Mouse (Mus musculus): ENCODE measurements around the gene Gm45785.

Gm45785 gene

GRCm38 (mm10) chr7:140857550-140858505 lies 1.7 kb upstream of the Gm45785 start, which contains the start of gene Bet1l:
TSS of gene Bet1l (minus strand) at chr7:140857577.
- DNase-seq (ENCODE audit: low spot score) = no peak

GRCm38 (mm10) chr7:140856785-140857549 lies 836 bp upstream of the Gm45785 start, which contains the start of gene Ric8a:
TSS of gene Ric8a (plus strand) at chr7:140856957.
- DNase-seq (ENCODE audit: low spot score) = peak; percentile 93

GRCm38 (mm10) chr7:140855181-140855580 lies 950 bp downstream of the Gm45785 start:
- DNase-seq (ENCODE audit: low spot score) = no peak

GRCm38 (mm10) chr7:140854483-140854882 lies 1.6 kb downstream of the Gm45785 start:
- DNase-seq (ENCODE audit: low spot score) = no peak

GRCm38 (mm10) chr7:140853386-140853785 lies 2.7 kb downstream of the Gm45785 start:
- no peak for DNase-seq (ENCODE audit: low spot score)

- no peak for DNase-seq (ENCODE audit: low spot score)
These were observed 4.2 kb downstream of the Gm45785 start for GRCm38 (mm10) chr7:140851916-140852315.

- DNase-seq (ENCODE audit: low spot score) = no peak
These were observed 7.5 kb downstream of the Gm45785 start for GRCm38 (mm10) chr7:140848591-140848990.

GRCm38 (mm10) chr7:140847755-140848580 lies 8.2 kb downstream of the Gm45785 start, which contains the start of gene Odf3:
TSS of gene Odf3 (plus strand) at chr7:140847805.
- DNase-seq (ENCODE audit: low spot score) = peak; percentile 43

- DNase-seq (ENCODE audit: low spot score) = no peak
These were observed 9.5 kb downstream of the Gm45785 start for GRCm38 (mm10) chr7:140846676-140847075.

- no peak for DNase-seq (ENCODE audit: low spot score)
These were observed 10.4 kb downstream of the Gm45785 start for GRCm38 (mm10) chr7:140845683-140846082.

- peak; percentile 94 for DNase-seq (ENCODE audit: low spot score)
These were observed 11.0 kb downstream of the Gm45785 start, which contains the start of gene Scgb1c1 for GRCm38 (mm10) chr7:140844905-140845665. TSS of gene Scgb1c1 (plus strand) at chr7:140845547.

- no peak for DNase-seq (ENCODE audit: low spot score)
These were observed 12.3 kb downstream of the Gm45785 start for GRCm38 (mm10) chr7:140843806-140844205.

- peak; percentile 53 for DNase-seq (ENCODE audit: low spot score)
These were observed 15.1 kb downstream of the Gm45785 start for GRCm38 (mm10) chr7:140840750-140841735.

- no peak for DNase-seq (ENCODE audit: low spot score)
These were observed 16.6 kb downstream of the Gm45785 start for GRCm38 (mm10) chr7:140839556-140839955.

- no peak for DNase-seq (ENCODE audit: low spot score)
These were observed 19.7 kb downstream of the Gm45785 start for GRCm38 (mm10) chr7:140836243-140837115.

GRCm38 (mm10) chr7:140835758-140836087 lies 20.4 kb downstream of the Gm45785 start:
- DNase-seq (ENCODE audit: low spot score) = no peak

- peak; percentile 77 for DNase-seq (ENCODE audit: low spot score)
These were observed 21.0 kb downstream of the Gm45785 start, which contains the start of gene Urah for GRCm38 (mm10) chr7:140834968-140835757. TSS of gene Urah (plus strand) at chr7:140835018.

GRCm38 (mm10) chr7:140833341-140833740 lies 22.8 kb downstream of the Gm45785 start:
- no peak for DNase-seq (ENCODE audit: low spot score)
